Mouse (Mus musculus): Measurements from ENCODE around the gene H2al1a.

H2al1a gene

DNA sequence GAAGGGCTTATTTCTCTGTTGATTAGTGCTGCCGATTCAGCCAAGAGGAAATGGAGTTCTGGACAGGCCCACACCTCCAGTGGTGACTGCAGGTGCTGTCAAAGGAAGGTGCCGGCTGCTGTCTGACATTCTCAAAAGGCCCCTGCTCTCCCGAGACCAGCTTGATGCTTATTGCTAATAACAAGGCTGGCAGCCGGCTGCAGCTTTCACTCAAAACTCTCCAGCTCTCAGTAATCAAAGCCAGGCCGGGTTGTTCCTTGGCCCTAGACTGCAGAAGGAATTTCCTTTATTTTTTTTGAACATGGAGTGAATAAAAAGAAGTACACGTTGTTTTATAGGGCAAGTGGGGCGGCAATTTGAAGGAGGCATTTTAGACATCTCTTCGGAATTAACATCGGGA is 46.7 kb downstream of the H2al1a start:
- no peak for DNase-seq (ENCODE audit: low read depth, low spot score)

DNA sequence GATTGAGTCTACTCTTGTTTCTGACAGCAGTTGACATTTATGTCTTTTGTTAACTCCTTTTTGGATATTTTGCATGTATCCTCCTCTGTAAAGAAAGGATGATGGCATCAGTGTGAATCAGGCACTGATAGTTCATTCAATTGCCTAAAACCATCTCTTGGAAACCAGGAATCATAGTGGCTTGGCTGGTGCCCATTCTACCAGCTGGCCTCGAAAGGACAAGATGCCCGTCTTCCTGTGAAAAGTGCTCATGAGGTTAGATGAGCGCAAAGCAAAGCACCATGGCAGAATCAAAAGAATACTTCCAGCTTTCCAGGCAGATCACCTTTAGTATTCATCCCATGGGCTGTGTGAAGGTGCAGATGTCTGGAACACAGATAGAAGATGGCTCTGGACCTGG is 47.7 kb downstream of the H2al1a start:
- no peak for DNase-seq (ENCODE audit: low read depth, low spot score)

Measured in retina, postnatal 7 days (tissue).